Mouse (Mus musculus): ENCODE measurements around the gene 2610301B20Rik. TPM values are rescaled to one million over a fixed set of nuclear protein-coding genes. Genes with fewer than 3 reads are reported as not detected.
"Not testable (repeated sequence)": the region's sequence is repeated elsewhere in the genome, so short reads cannot be mapped to it uniquely, and the experiment has no call there.

2610301B20Rik gene
- polyA plus RNA-seq, 1 experiment from 2014 or later, result 26.9 TPM

- DNase-seq (ENCODE audit: low spot score) (no peak), ATAC-seq (replicated peaks; ENCODE audit: low FRiP score, low TSS enrichment, low read depth) (no peak)
- Histone ChIP-seq H3K27me3 (replicated peaks; ENCODE audit: control insufficient read depth, insufficient read depth, low read length) (no peaks in the 10 kb centered on the region), H3K27ac (ENCODE audit: low read depth) (no peak overlapping the region), H3K9ac (ENCODE audit: low read length) (no peak overlapping the region), H3K36me3 (ENCODE audit: control insufficient read depth, insufficient read depth, low read length) (no peaks in the 10 kb centered on the region), H3K4me2 (ENCODE audit: low read length) (no peak overlapping the region), H3K9me3 (ENCODE audit: control insufficient read depth, low read length) (no peaks in the 10 kb centered on the region), H3K4me3 (ENCODE audit: low read depth, low read length) (no peak overlapping the region), H3K4me1 (replicated peaks; ENCODE audit: control insufficient read depth, insufficient read depth, low read length) (no peaks in the 10 kb centered on the region; the same call in 1 of the 2 replicates)
- WGBS, result 72% methylated on average over 3 of the region's 3 CpGs
Measured at GRCm38 (mm10) chr4:10860825-10861224, 13.5 kb upstream of the 2610301B20Rik start.

GRCm38 (mm10) chr4:10862882-10863281, 11.4 kb upstream of the 2610301B20Rik start:
- not testable (repeated sequence) for H3K9ac ChIP-seq (ENCODE audit: low read length); H3K9me3 ChIP-seq (ENCODE audit: control insufficient read depth, low read length); H3K4me2 ChIP-seq (ENCODE audit: low read length); DNase-seq (ENCODE audit: low spot score); H3K27me3 ChIP-seq (replicated peaks; ENCODE audit: control insufficient read depth, insufficient read depth, low read length); ATAC-seq (replicated peaks; ENCODE audit: low FRiP score, low TSS enrichment, low read depth); H3K27ac ChIP-seq (ENCODE audit: low read depth); H3K4me3 ChIP-seq (ENCODE audit: low read depth, low read length); H3K36me3 ChIP-seq (ENCODE audit: control insufficient read depth, insufficient read depth, low read length); H3K4me1 ChIP-seq (replicated peaks; ENCODE audit: control insufficient read depth, insufficient read depth, low read length)
- 85% methylated on average over 2 of the region's 2 CpGs for WGBS

GRCm38 (mm10) chr4:10872231-10872630, 2.1 kb upstream of the 2610301B20Rik start:
- H3K36me3 ChIP-seq (ENCODE audit: control insufficient read depth, insufficient read depth, low read length), result no peaks in the 10 kb centered on the region
- H3K9ac ChIP-seq (ENCODE audit: low read length), result no peak overlapping the region
- ATAC-seq (replicated peaks; ENCODE audit: low FRiP score, low TSS enrichment, low read depth), result no peak
- no peak overlapping the region for H3K27ac ChIP-seq (ENCODE audit: low read depth)
- no peaks in the 10 kb centered on the region for H3K9me3 ChIP-seq (ENCODE audit: control insufficient read depth, low read length)
- DNase-seq (ENCODE audit: low spot score), result no peak
- H3K4me1 ChIP-seq (replicated peaks; ENCODE audit: control insufficient read depth, insufficient read depth, low read length), result peaks cover 9% of the 10 kb centered on the region
- H3K4me3 ChIP-seq (ENCODE audit: low read depth, low read length), result no peak overlapping the region
- 67% methylated on average over 5 of the region's 5 CpGs for WGBS
- H3K27me3 ChIP-seq (replicated peaks; ENCODE audit: control insufficient read depth, insufficient read depth, low read length), result no peaks in the 10 kb centered on the region
- no peak overlapping the region for H3K4me2 ChIP-seq (ENCODE audit: low read length)

- Histone ChIP-seq H3K9me3 (ENCODE audit: control insufficient read depth, low read length) (no peaks in the 10 kb centered on the region), H3K27ac (ENCODE audit: low read depth) (0 out of 2 replicates have a peak overlapping the region, but pooled peaks have one; percentile 99), H3K4me2 (ENCODE audit: low read length) (peak overlapping the region; percentile 68), H3K27me3 (replicated peaks; ENCODE audit: control insufficient read depth, insufficient read depth, low read length) (no peaks in the 10 kb centered on the region), H3K9ac (ENCODE audit: low read length) (peak overlapping the region; percentile 42), H3K4me3 (ENCODE audit: low read depth, low read length) (peak overlapping the region; percentile 88), H3K4me1 (replicated peaks; ENCODE audit: control insufficient read depth, insufficient read depth, low read length) (peaks cover 9% of the 10 kb centered on the region), H3K36me3 (ENCODE audit: control insufficient read depth, insufficient read depth, low read length) (no peaks in the 10 kb centered on the region)
- no peak for ATAC-seq (replicated peaks; ENCODE audit: low FRiP score, low TSS enrichment, low read depth)
- DNase-seq (ENCODE audit: low spot score), result no peak
- WGBS, result 31% methylated on average over 16 of the region's 16 CpGs
Measured at GRCm38 (mm10) chr4:10872685-10873539, 1.4 kb upstream of the 2610301B20Rik start.

- H3K9me3 ChIP-seq (ENCODE audit: control insufficient read depth, low read length), result no peaks in the 10 kb centered on the region
- H3K4me2 ChIP-seq (ENCODE audit: low read length), result peak overlapping the region; percentile 68
- peak; percentile 40 for ATAC-seq (replicated peaks; ENCODE audit: low FRiP score, low TSS enrichment, low read depth)
Measured at GRCm38 (mm10) chr4:10873549-10873919, 764 bp upstream of the 2610301B20Rik start.

GRCm38 (mm10) chr4:10874718-10875121, 422 bp downstream of the 2610301B20Rik start:
- no peaks in the 10 kb centered on the region for H3K27me3 ChIP-seq (replicated peaks; ENCODE audit: control insufficient read depth, insufficient read depth, low read length)
- peaks cover 4% of the 10 kb centered on the region; the same call in 1 of the 2 replicates for H3K36me3 ChIP-seq (ENCODE audit: control insufficient read depth, insufficient read depth, low read length)
- H3K27ac ChIP-seq (ENCODE audit: low read depth), result peak overlapping the region; percentile 99
- peak overlapping the region; percentile 68 for H3K4me2 ChIP-seq (ENCODE audit: low read length)
- H3K9ac ChIP-seq (ENCODE audit: low read length), result peak overlapping the region; percentile 92
- peak overlapping the region; percentile 88 for H3K4me3 ChIP-seq (ENCODE audit: low read depth, low read length)
- ATAC-seq (replicated peaks; ENCODE audit: low FRiP score, low TSS enrichment, low read depth), result peak; percentile 87
- H3K4me1 ChIP-seq (replicated peaks; ENCODE audit: control insufficient read depth, insufficient read depth, low read length), result peaks cover 9% of the 10 kb centered on the region
- DNase-seq (ENCODE audit: low spot score), result no peak
- H3K9me3 ChIP-seq (ENCODE audit: control insufficient read depth, low read length), result no peaks in the 10 kb centered on the region
- 0% methylated on average over 37 of the region's 37 CpGs for WGBS

More at GRCm38 (mm10) chr4:10873549-10873919, 764 bp upstream of the 2610301B20Rik start:
- Histone ChIP-seq H3K4me1 (replicated peaks; ENCODE audit: control insufficient read depth, insufficient read depth, low read length) (peaks cover 9% of the 10 kb centered on the region), H3K4me3 (ENCODE audit: low read depth, low read length) (peak overlapping the region; percentile 88), H3K27ac (ENCODE audit: low read depth) (peak overlapping the region; percentile 99), H3K9ac (ENCODE audit: low read length) (peak overlapping the region; percentile 42), H3K27me3 (replicated peaks; ENCODE audit: control insufficient read depth, insufficient read depth, low read length) (no peaks in the 10 kb centered on the region), H3K36me3 (ENCODE audit: control insufficient read depth, insufficient read depth, low read length) (no peaks in the 10 kb centered on the region)
- DNase-seq (ENCODE audit: low spot score), result no peak
- WGBS, result 4% methylated on average over 8 of the region's 8 CpGs

GRCm38 (mm10) chr4:10875407-10875806, 1.1 kb downstream of the 2610301B20Rik start:
- H3K4me1 ChIP-seq (replicated peaks; ENCODE audit: control insufficient read depth, insufficient read depth, low read length), result peaks cover 9% of the 10 kb centered on the region

GRCm38 (mm10) chr4:10877057-10877456, 2.8 kb downstream of the 2610301B20Rik start:
- WGBS, result 89% methylated on average over 1 of the region's 1 CpGs

More at GRCm38 (mm10) chr4:10875407-10875806, 1.1 kb downstream of the 2610301B20Rik start:
- H3K27me3 ChIP-seq (replicated peaks; ENCODE audit: control insufficient read depth, insufficient read depth, low read length), result no peaks in the 10 kb centered on the region
- peak overlapping the region; percentile 68 for H3K4me2 ChIP-seq (ENCODE audit: low read length)
- H3K9ac ChIP-seq (ENCODE audit: low read length), result peak overlapping the region; percentile 92
- H3K9me3 ChIP-seq (ENCODE audit: control insufficient read depth, low read length), result no peaks in the 10 kb centered on the region
- no peak for DNase-seq (ENCODE audit: low spot score)
- peaks cover 4% of the 10 kb centered on the region; the same call in 1 of the 2 replicates for H3K36me3 ChIP-seq (ENCODE audit: control insufficient read depth, insufficient read depth, low read length)
- ATAC-seq (replicated peaks; ENCODE audit: low FRiP score, low TSS enrichment, low read depth), result no peak
- peak overlapping the region; percentile 99; the same call in 1 of the 2 replicates for H3K27ac ChIP-seq (ENCODE audit: low read depth)
- peak overlapping the region; percentile 88 for H3K4me3 ChIP-seq (ENCODE audit: low read depth, low read length)

More at GRCm38 (mm10) chr4:10877057-10877456, 2.8 kb downstream of the 2610301B20Rik start:
- Histone ChIP-seq H3K36me3 (ENCODE audit: control insufficient read depth, insufficient read depth, low read length) (peaks cover 10% of the 10 kb centered on the region; the same call in 1 of the 2 replicates), H3K9me3 (ENCODE audit: control insufficient read depth, low read length) (no peaks in the 10 kb centered on the region), H3K27me3 (replicated peaks; ENCODE audit: control insufficient read depth, insufficient read depth, low read length) (no peaks in the 10 kb centered on the region), H3K4me2 (ENCODE audit: low read length) (no peak overlapping the region), H3K4me3 (ENCODE audit: low read depth, low read length) (no peak overlapping the region), H3K27ac (ENCODE audit: low read depth) (no peak overlapping the region), H3K9ac (ENCODE audit: low read length) (no peak overlapping the region), H3K4me1 (replicated peaks; ENCODE audit: control insufficient read depth, insufficient read depth, low read length) (peaks cover 9% of the 10 kb centered on the region)
- DNase-seq (ENCODE audit: low spot score), result no peak
- ATAC-seq (replicated peaks; ENCODE audit: low FRiP score, low TSS enrichment, low read depth), result no peak

All from intestine, embryonic 14.5 days (tissue).